Mouse (Mus musculus): Measurements from ENCODE around the gene Selplg. TPM values are rescaled to one million over a fixed set of nuclear protein-coding genes. Genes with fewer than 3 reads are reported as not detected.

Selplg gene
- polyA plus RNA-seq, 1 experiment, result 274 TPM

DNA sequence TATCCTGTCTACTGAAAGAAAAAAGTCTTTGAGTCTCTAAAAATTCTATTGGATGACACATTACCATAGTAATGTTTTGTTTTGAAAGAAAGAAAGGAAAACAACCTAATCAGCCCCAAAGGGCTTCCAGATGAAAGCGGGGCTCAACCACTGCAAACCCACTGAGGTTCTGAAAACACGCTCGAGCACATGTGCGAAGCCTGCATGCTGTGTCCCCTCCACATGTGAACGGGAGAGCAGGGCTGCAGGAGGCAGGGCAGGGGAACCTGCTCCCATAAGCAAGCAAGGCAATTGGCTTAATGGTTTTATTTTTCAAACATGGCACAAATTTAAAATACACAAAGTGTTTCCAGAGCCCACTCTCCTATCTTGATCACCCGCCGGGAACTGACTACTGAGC is 24.2 kb upstream of the Selplg start:
- DNase-seq (ENCODE audit: low read depth in 1 of 2, low spot score in 2 of 2), result no peak
- Histone ChIP-seq H3K27ac (ENCODE audit: insufficient read depth, low read length) (no peak overlapping the region), H3K27me3 (ENCODE audit: control insufficient read depth, insufficient read depth, low read length) (no peaks in the 10 kb centered on the region)

DNA sequence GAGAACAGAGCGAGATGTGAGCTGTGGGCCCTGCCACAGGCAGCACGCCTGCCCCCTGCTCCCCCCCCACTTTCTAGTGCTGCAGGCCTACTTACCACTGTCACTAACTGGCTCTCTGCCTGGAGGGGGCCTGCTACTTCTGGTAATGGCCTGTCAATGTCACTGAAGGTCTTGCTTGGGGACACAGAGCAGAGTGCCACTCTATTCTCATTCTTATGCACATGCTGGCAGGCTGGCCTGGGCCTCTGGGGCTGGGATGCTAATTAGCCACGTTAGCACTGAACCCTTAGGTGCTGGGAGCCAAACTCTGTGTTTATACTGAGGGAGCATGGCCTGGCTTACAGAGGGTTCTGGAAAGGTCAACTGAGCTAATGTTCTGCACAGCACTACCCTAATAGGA is 23.3 kb upstream of the Selplg start:
- peaks cover 5% of the 10 kb centered on the region; the same call in 1 of the 2 replicates for H3K4me1 ChIP-seq (ENCODE audit: control insufficient read depth, insufficient read depth, insufficient read length)
- H3K27me3 ChIP-seq (ENCODE audit: control insufficient read depth, insufficient read depth, low read length), result no peaks in the 10 kb centered on the region
- WGBS, result 88% methylated on average over 3 of the region's 3 CpGs
- DNase-seq (ENCODE audit: low read depth in 1 of 2, low spot score in 2 of 2), result no peak
- peaks cover 10% of the 10 kb centered on the region for H3K36me3 ChIP-seq (ENCODE audit: control insufficient read depth, insufficient read depth, low read length)
- H3K4me3 ChIP-seq (ENCODE audit: extremely low read depth, insufficient read depth, insufficient read length), result no peak overlapping the region
- no peak overlapping the region for H3K27ac ChIP-seq (ENCODE audit: insufficient read depth, low read length)
- TF ChIP-seq POLR2A (IDR thresholded peaks at IDR 0.05; ENCODE audit: low read depth, low read length) (no peak), CTCF (IDR thresholded peaks at IDR 0.05; ENCODE audit: extremely low read depth, insufficient read depth, insufficient read length, insufficient replicate concordance) (no peak)

More for the DNA sequence above, 24.2 kb upstream of the Selplg start:
- Histone ChIP-seq H3K36me3 (ENCODE audit: control insufficient read depth, insufficient read depth, low read length) (peaks cover 3% of the 10 kb centered on the region), H3K4me1 (ENCODE audit: control insufficient read depth, insufficient read depth, insufficient read length) (peaks cover 5% of the 10 kb centered on the region; the same call in 1 of the 2 replicates), H3K4me3 (ENCODE audit: extremely low read depth, insufficient read depth, insufficient read length) (no peak overlapping the region)
- whole genome bisulfite sequencing, result 93% methylated on average over 7 of the region's 7 CpGs
- TF ChIP-seq POLR2A (IDR thresholded peaks at IDR 0.05; ENCODE audit: low read depth, low read length), result no peak
- TF ChIP-seq CTCF (IDR thresholded peaks at IDR 0.05; ENCODE audit: extremely low read depth, insufficient read depth, insufficient read length, insufficient replicate concordance), result no peak

DNA sequence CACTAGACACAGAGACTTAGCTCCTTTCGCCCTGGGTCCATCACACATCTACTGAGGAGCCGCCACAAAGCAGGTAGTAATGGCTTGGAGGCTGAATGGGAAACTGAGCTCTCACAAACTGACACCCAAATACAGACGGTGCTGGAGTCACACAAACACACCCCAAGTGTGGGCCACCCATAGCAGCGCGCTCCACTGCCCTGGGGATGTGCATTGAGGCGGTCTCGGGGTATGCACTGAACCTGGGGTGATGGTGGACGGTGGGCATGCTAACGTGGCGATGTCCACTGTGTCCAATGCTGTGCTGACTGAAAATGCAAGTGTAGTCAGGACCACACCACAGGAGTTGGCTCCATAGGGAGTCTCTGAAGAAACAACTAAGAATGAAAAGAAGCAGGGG is 22.7 kb upstream of the Selplg start:
- Histone ChIP-seq H3K27ac (ENCODE audit: insufficient read depth, low read length) (no peak overlapping the region), H3K27me3 (ENCODE audit: control insufficient read depth, insufficient read depth, low read length) (no peaks in the 10 kb centered on the region), H3K36me3 (ENCODE audit: control insufficient read depth, insufficient read depth, low read length) (peaks cover 15% of the 10 kb centered on the region), H3K4me1 (ENCODE audit: control insufficient read depth, insufficient read depth, insufficient read length) (peaks cover 5% of the 10 kb centered on the region; the same call in 1 of the 2 replicates), H3K4me3 (ENCODE audit: extremely low read depth, insufficient read depth, insufficient read length) (no peak overlapping the region)
- WGBS, result 92% methylated on average over 10 of the region's 10 CpGs
- no peak for DNase-seq (ENCODE audit: low read depth in 1 of 2, low spot score in 2 of 2)
- TF ChIP-seq POLR2A (IDR thresholded peaks at IDR 0.05; ENCODE audit: low read depth, low read length), result no peak
- TF ChIP-seq CTCF (IDR thresholded peaks at IDR 0.05; ENCODE audit: extremely low read depth, insufficient read depth, insufficient read length, insufficient replicate concordance), result no peak

DNA sequence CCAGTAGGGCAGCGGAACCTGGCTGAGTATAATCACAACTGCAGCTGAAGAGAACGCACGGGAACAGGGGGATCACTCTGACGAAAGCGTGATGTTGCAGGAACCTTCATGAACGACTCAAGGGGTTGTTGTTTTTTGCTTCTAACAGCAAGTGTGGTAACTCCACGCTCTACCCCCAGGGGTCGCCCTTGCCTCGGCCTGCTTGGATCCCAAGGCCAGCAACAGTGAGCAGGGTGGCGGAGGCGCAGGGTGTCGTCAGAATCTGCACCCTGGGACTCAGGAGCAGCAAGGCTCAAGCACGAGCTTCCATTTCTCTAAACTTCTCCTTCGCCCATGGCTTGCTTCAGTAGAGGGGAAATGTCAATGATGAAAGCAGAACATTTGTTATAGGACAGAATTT is 22.1 kb upstream of the Selplg start:
- Histone ChIP-seq H3K36me3 (ENCODE audit: control insufficient read depth, insufficient read depth, low read length) (peaks cover 17% of the 10 kb centered on the region), H3K4me1 (ENCODE audit: control insufficient read depth, insufficient read depth, insufficient read length) (peaks cover 3% of the 10 kb centered on the region; the same call in 1 of the 2 replicates), H3K27me3 (ENCODE audit: control insufficient read depth, insufficient read depth, low read length) (no peaks in the 10 kb centered on the region), H3K27ac (ENCODE audit: insufficient read depth, low read length) (no peak overlapping the region), H3K4me3 (ENCODE audit: extremely low read depth, insufficient read depth, insufficient read length) (no peak overlapping the region)
- peak in 1 of 2 experiments; percentile 75 for DNase-seq (ENCODE audit: low read depth in 1 of 2, low spot score in 2 of 2)
- WGBS, result 31% methylated on average over 14 of the region's 14 CpGs
- no peak for TF ChIP-seq POLR2A (IDR thresholded peaks at IDR 0.05; ENCODE audit: low read depth, low read length)
- TF ChIP-seq CTCF (IDR thresholded peaks at IDR 0.05; ENCODE audit: extremely low read depth, insufficient read depth, insufficient read length, insufficient replicate concordance), result peak; percentile 98

DNA sequence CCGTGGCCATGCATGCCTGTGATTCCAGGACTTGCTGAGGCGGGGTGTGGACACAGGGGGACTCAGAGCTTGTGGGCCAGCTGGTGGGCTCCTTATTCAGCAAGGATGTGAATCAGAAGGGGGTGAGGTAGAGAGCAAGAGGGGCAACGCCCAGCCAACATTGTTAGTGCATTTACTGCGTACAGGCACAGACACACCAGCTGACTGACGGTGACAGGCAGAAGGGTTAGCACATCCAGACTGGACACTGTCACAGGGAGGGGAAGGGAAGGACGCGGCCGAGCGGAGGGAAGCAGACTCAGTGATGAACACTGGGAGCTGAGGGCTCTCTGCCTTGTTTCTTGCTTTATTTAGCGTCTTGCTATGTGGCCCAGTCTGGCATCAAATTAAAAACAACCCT is 21.1 kb upstream of the Selplg start:
- Histone ChIP-seq H3K4me1 (ENCODE audit: control insufficient read depth, insufficient read depth, insufficient read length) (no peaks in the 10 kb centered on the region), H3K4me3 (ENCODE audit: extremely low read depth, insufficient read depth, insufficient read length) (no peak overlapping the region), H3K27me3 (ENCODE audit: control insufficient read depth, insufficient read depth, low read length) (no peaks in the 10 kb centered on the region), H3K36me3 (ENCODE audit: control insufficient read depth, insufficient read depth, low read length) (peaks cover 20% of the 10 kb centered on the region), H3K27ac (ENCODE audit: insufficient read depth, low read length) (no peak overlapping the region)
- TF ChIP-seq CTCF (IDR thresholded peaks at IDR 0.05; ENCODE audit: extremely low read depth, insufficient read depth, insufficient read length, insufficient replicate concordance) (no peak), POLR2A (IDR thresholded peaks at IDR 0.05; ENCODE audit: low read depth, low read length) (no peak)
- WGBS, result 96% methylated on average over 10 of the region's 10 CpGs
- no peak for DNase-seq (ENCODE audit: low read depth in 1 of 2, low spot score in 2 of 2)

DNA sequence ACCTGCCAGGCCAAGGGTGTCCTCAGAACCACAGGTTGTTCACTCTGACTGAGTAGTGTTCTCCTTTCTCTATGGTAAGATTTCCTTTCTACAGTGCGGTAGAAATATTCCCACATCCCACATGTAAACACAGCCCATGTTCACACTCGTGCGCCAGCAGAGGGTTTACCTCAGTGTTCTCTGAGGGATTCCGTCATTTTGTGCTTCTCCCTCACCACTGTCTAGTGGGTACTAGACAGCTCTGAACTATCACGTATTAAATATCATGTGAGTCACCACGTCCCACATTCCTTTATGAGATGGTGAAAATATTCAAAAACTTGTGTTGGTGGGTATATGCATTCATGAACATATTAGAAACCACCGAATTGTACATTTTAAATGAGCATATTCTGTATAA is 20.0 kb upstream of the Selplg start:
- WGBS, result 93% methylated on average over 7 of the region's 7 CpGs
- Histone ChIP-seq H3K27me3 (ENCODE audit: control insufficient read depth, insufficient read depth, low read length) (no peaks in the 10 kb centered on the region), H3K4me3 (ENCODE audit: extremely low read depth, insufficient read depth, insufficient read length) (no peak overlapping the region), H3K27ac (ENCODE audit: insufficient read depth, low read length) (no peak overlapping the region), H3K36me3 (ENCODE audit: control insufficient read depth, insufficient read depth, low read length) (peaks cover 27% of the 10 kb centered on the region), H3K4me1 (ENCODE audit: control insufficient read depth, insufficient read depth, insufficient read length) (no peaks in the 10 kb centered on the region)
- TF ChIP-seq CTCF (IDR thresholded peaks at IDR 0.05; ENCODE audit: extremely low read depth, insufficient read depth, insufficient read length, insufficient replicate concordance) (no peak), POLR2A (IDR thresholded peaks at IDR 0.05; ENCODE audit: low read depth, low read length) (no peak)
- DNase-seq (ENCODE audit: low read depth in 1 of 2, low spot score in 2 of 2), result no peak

DNA sequence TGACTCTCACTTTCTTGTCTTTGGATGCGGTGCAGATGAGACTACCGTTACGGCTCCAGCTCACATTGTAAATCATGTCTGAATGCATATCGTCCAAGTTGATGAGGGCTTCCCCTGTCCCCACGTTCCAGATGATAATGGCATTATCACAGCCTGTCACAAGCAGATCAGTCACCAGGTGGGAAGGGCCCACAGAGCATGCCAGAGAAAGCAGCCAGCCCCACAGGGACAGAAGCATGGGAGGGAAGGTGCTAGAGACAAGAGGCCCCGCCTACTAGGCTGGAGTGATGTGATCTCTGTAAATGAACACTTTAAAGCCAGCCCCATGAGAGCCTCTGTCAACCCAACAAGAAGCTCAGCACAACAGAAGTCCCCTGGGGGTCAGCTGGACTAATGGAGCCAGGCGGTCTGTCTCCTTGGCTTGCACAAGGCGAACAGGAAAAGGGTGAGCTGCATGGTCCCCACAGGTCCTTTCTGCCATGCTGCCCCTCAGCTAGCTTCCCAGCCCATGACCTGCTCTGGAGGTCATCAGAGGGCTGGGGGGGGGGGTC is 18.3 kb upstream of the Selplg start:
- H3K4me3 ChIP-seq (ENCODE audit: extremely low read depth, insufficient read depth, insufficient read length), result no peak overlapping the region
- H3K36me3 ChIP-seq (ENCODE audit: control insufficient read depth, insufficient read depth, low read length), result peaks cover 39% of the 10 kb centered on the region
- TF ChIP-seq POLR2A (IDR thresholded peaks at IDR 0.05; ENCODE audit: low read depth, low read length), result no peak
- H3K27ac ChIP-seq (ENCODE audit: insufficient read depth, low read length), result no peak overlapping the region
- no peaks in the 10 kb centered on the region for H3K4me1 ChIP-seq (ENCODE audit: control insufficient read depth, insufficient read depth, insufficient read length)
- DNase-seq (ENCODE audit: low read depth in 1 of 2, low spot score in 2 of 2), result no peak
- H3K27me3 ChIP-seq (ENCODE audit: control insufficient read depth, insufficient read depth, low read length), result no peaks in the 10 kb centered on the region
- WGBS, result 84% methylated on average over 8 of the region's 8 CpGs

Measured in spleen, adult 2 months (tissue).